Mouse (Mus musculus) intestine, embryonic 14.5 days (tissue): ENCODE data around the gene Ell. TPM values are rescaled to one million over a fixed set of nuclear protein-coding genes. Genes with fewer than 3 reads are reported as not detected.

Experiments used
- ATAC-seq: fragments of 200-750 bp; cut with Nextera tagmentation; replicated peaks from 2 replicates; pipeline ENCODE4 v1.8.0; 2017; ENCODE audit warnings: low read depth, moderate number of reproducible peaks, moderate TSS enrichment, moderate library complexity; ENCODE audit not compliant: low FRiP score, low TSS enrichment
- DNase-seq: peaks from one replicate; pipeline ENCODE4 v3.0.0-alpha.2; 2018; ENCODE audit warnings: low spot score
- H3K27ac ChIP-seq: fragments of 300-500 bp; sonication (generic); 2 replicates; pipeline ENCODE4 v1.5.1; 2014; ENCODE audit warnings: low read depth, mild to moderate bottlenecking, control low read depth
- H3K27me3 ChIP-seq: fragments of 300-500 bp; sonication (generic); replicated peaks from 2 replicates; pipeline ENCODE4 v1.6.1; 2014; ENCODE audit warnings: low read length, control low read depth; ENCODE audit not compliant: control insufficient read depth, insufficient read depth
- H3K36me3 ChIP-seq: fragments of 300-500 bp; sonication (generic); 2 replicates; pipeline ENCODE4 v1.6.1; 2014; ENCODE audit warnings: low read length, control low read depth; ENCODE audit not compliant: control insufficient read depth, insufficient read depth
- H3K4me1 ChIP-seq: fragments of 300-500 bp; sonication (generic); replicated peaks from 2 replicates; pipeline ENCODE4 v1.6.1; 2014; ENCODE audit warnings: low read length, control low read depth, mixed read lengths; ENCODE audit not compliant: control insufficient read depth, insufficient read depth
- H3K4me2 ChIP-seq: fragments of 300-500 bp; sonication (generic); 2 replicates; pipeline ENCODE4 v1.6.1; 2014; ENCODE audit warnings: low read length
- H3K4me3 ChIP-seq: fragments of 300-500 bp; sonication (generic); 2 replicates; pipeline ENCODE4 v1.5.1; 2014; ENCODE audit warnings: low read depth, low read length, control low read depth, mixed read lengths
- H3K9ac ChIP-seq: fragments of 300-500 bp; sonication (generic); 2 replicates; pipeline ENCODE4 v1.6.1; 2014; ENCODE audit warnings: mild to moderate bottlenecking, low read length
- H3K9me3 ChIP-seq: fragments of 300-500 bp; sonication (generic); 2 replicates; pipeline ENCODE4 v1.6.1; 2016; ENCODE audit warnings: low read length, control low read depth; ENCODE audit not compliant: control insufficient read depth
- WGBS: fragments of 180-500 bp; shearing (Covaris S2); extraction: QIAGEN DNeasy Blood & Tissue Kit; methylation state at CpG from one replicate; pipeline ENCODE4 v1.1.7; 2014; 5-methylcytosine and 5-hydroxymethylcytosine counted together
- polyA plus RNA-seq: library from polyadenylated mRNA; unstranded; fragments of >200 nt; fragmentation: Nextera tagmentation; extraction: Ambion mirVana; gene quantifications from 2 replicates; pipeline ENCODE4 v1.2.1, GENCODE M21; 2014

Gene Ell
- polyA plus RNA-seq, 1 experiment from 2014 or later: 16.6 TPM

DNA sequence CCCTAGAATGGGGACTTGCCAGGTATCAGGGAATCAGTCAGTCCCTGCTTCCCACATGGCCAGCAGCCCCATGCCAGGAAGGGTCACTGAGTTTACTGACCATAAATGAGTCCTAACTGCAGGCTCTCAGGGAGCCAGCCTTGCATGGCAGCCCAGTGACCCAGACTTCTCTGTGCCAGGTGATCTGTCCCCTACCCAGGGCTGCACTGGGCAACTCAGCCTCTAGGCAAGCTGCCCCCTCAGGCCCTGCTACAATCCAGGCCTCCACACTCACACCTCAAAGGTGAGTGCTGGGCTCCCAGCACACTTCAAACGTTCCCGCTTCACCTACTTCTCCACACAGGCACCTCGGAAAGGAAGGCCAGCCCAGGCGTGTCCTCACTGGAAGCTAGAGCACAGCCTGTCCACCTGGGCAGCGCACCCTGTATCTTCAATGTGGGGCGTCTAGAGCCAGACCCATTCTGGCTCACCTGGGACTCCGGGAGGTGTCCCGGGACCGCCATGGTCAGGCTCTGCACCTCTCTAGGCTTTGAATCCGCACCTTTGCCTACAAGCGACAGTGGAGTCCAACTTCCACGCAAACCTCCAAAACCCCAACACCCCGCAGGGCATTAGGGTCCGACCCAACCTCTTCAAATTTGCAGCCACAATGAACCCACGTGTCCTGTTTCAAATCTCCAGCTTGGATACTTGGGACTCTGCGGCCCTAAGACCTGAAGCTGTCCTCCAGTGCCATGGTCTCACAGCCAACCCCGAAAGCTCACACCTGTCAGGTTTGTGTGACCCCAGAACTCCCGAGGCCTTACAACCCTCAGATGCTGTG is 67.7 kb downstream of the Ell start:
- H3K4me1 ChIP-seq: peaks cover 29% of the 10 kb centered on the region
- no peaks in the 10 kb centered on the region for H3K9me3 ChIP-seq
- no peak for ATAC-seq
- no peak for DNase-seq
- peak overlapping the region; percentile 98 for H3K4me2 ChIP-seq
- H3K27ac ChIP-seq: no peak overlapping the region
- 63% methylated on average over 18 of the region's 18 CpGs for WGBS
- no peaks in the 10 kb centered on the region for H3K27me3 ChIP-seq
- H3K36me3 ChIP-seq: 0 out of 2 replicates have a peak, but pooled peaks cover 7% of the 10 kb centered on the region
- peak overlapping the region; percentile 78 for H3K4me3 ChIP-seq
- peak overlapping the region; percentile 90 for H3K9ac ChIP-seq

GRCm38 (mm10) chr8:70607603-70607897 is 68.3 kb downstream of the Ell start:
- 0 out of 2 replicates have a peak, but pooled peaks cover 2% of the 10 kb centered on the region for H3K36me3 ChIP-seq
- no peak overlapping the region; the same call in 1 of the 2 replicates for H3K27ac ChIP-seq
- peak overlapping the region; percentile 98 for H3K4me2 ChIP-seq
- WGBS: 23% methylated on average over 6 of the region's 6 CpGs
- ATAC-seq: no peak
- H3K9ac ChIP-seq: peak overlapping the region; percentile 90
- DNase-seq: no peak
- H3K27me3 ChIP-seq: no peaks in the 10 kb centered on the region
- H3K4me1 ChIP-seq: peaks cover 29% of the 10 kb centered on the region
- H3K9me3 ChIP-seq: no peaks in the 10 kb centered on the region
- peak overlapping the region; percentile 78 for H3K4me3 ChIP-seq

- Histone ChIP-seq H3K36me3 (no peaks in the 10 kb centered on the region), H3K4me2 (peak overlapping the region; percentile 98), H3K9ac (peak overlapping the region; percentile 90), H3K4me1 (peaks cover 29% of the 10 kb centered on the region), H3K27me3 (no peaks in the 10 kb centered on the region), H3K27ac (peak overlapping the region; percentile 100), H3K4me3 (peak overlapping the region; percentile 78), H3K9me3 (no peaks in the 10 kb centered on the region)
- DNase-seq (peak; percentile 82), ATAC-seq (no peak)
- 2% methylated on average over 79 of the region's 84 CpGs for WGBS
Observed at GRCm38 (mm10) chr8:70607898-70608748, 68.9 kb downstream of the Ell start.

- Histone ChIP-seq H3K4me2 (peak within 1 kb of the TSS; percentile 98), H3K27me3 (no peaks in the 10 kb centered on the region), H3K9ac (peak within 1 kb of the TSS; percentile 90), H3K4me1 (peaks cover 34% of the 10 kb centered on the region), H3K27ac (peak within 1 kb of the TSS; percentile 100), H3K4me3 (peak within 1 kb of the TSS; percentile 78), H3K36me3 (no peaks in the 10 kb centered on the region), H3K9me3 (no peaks in the 10 kb centered on the region)
- ATAC-seq (peak; percentile 4; the same call in 1 of the 2 replicates), DNase-seq (no peak)
- 6% methylated on average over 26 of the region's 26 CpGs for WGBS
Observed at GRCm38 (mm10) chr8:70608749-70609367, 69.6 kb downstream of the Ell start, which contains the start of gene Ssbp4. Ssbp4 (minus strand) TSS chr8:70608872.

DNA sequence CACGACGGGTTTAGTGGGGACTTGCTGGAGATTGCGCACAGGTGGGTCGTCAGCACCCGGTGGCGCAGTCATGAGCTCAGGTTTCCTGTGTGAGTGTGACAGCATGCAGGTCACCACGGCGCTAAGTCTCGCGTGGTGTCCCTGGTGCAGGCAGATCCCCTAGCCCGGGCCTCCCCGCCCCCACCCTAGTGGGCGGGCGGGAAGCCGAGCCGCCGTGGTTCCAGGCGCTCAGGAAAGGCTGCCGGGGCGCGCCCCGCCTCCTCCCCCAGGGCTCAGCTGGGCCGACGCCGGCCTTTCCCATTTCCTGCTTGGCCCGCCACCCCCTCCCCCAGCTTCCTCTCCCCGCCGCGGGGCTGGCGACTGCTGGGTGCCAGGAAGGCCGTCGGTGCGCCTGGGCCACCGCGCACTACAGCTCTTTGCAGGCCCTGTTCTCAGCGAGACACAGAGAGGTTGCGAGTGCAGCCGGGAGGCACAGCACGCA is 70.2 kb downstream of the Ell start:
- DNase-seq: peak; percentile 91
- peak overlapping the region; percentile 48 for H3K4me3 ChIP-seq
- H3K36me3 ChIP-seq: no peaks in the 10 kb centered on the region
- H3K4me2 ChIP-seq: peak overlapping the region; percentile 98
- peak overlapping the region; percentile 84 for H3K9ac ChIP-seq
- peak; percentile 67 for ATAC-seq
- no peaks in the 10 kb centered on the region for H3K27me3 ChIP-seq
- H3K4me1 ChIP-seq: peaks cover 36% of the 10 kb centered on the region
- peak overlapping the region; percentile 100 for H3K27ac ChIP-seq
- H3K9me3 ChIP-seq: no peaks in the 10 kb centered on the region
- WGBS: 2% methylated on average over 35 of the region's 39 CpGs

DNA sequence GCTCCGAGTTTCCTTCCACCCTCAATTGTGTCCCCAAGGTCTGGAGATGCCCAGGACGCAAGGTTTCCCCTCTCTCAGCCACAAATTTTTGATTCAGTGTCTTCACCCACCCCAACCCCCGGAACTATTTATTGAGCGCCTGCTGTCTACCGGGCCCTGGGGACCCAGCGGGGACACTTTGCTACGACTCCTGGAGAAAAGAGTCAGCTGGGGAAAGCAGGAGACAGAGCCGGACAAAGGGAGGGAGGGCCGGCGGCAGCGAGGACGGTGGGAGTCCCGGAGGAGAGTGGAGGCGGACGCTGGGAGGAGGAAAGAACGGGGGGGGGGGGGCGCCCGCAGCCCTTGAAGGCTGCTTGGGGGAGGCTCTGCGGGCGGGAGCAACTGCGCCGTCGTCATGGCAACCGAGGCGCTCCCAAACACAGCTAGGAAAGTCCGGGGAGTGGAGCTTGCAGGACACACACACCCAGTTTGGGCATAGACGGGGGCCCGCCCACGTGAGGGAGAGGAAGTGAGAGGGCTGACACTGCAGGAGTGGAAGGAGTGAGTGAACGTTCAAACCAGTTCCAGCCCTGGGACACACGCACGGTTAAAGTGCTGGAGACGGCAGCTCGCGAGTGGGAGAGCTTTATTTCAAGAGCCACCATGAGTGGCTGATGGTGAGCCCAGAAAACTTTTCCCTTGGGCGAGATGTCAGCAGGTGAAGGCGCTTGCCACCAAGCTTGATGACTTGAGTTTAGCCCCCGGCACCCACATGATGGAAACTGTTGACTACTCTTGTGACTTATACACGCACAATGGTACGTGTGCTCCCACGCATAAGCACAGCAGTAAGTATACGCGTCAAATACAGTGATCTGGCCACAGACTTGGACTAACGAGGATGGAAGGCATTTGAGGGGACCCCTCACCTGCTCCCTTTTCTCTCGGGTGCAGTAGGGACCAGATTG is 70.9 kb downstream of the Ell start:
- H3K4me2 ChIP-seq: peak overlapping the region; percentile 98
- peak overlapping the region; percentile 100 for H3K27ac ChIP-seq

DNA sequence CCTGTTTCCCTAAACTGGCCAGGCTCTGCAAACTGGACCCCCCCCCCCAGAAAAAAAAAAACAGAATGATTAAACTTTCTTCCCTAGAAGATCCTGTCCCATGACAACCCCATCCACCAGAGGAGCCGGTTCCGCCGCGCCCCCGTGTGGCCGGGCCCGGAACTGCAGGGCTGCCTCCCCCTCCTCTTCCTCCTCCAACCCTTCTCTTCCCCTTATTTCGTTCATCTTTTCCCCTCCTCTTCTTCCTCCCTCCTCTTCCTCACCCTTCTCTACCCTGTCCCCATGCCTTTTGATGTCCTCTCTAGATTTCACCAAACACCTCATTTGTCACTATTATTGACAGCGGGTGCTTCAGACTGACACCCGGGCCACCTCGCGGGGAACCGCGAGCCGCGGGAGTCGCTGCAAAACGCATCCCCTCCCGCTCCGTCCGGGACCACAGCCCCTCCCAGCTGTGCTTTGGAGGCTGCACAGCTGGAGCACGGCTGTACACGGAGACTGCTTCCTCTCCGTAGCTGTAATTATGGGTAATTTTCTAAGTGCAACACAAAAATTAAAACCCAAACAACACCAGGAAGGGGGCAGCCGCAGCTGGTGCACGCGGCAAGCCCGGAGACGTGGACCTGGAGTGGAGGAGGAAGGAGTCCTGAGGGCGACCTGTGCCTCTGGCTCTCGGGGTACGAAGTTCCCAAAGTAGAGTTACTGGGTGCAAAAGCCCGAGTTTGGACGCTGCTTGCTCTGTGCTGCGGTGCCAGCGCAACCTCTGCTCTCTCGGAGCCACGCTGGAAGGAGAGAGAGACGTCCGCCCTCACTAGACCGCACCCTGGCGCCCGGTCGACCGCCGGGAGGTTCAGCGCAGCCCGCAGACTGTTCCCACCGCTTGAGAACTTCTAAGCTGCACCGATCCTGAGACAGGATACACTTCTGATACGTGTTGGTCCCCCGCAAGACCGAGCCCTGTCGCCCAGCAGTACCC is 71.8 kb downstream of the Ell start:
- WGBS: under 1% methylated on average over 54 of the region's 54 CpGs
- no peak; the same call in 1 of the 2 replicates for ATAC-seq
- Histone ChIP-seq H3K4me2 (peak overlapping the region; percentile 98), H3K36me3 (no peaks in the 10 kb centered on the region), H3K27ac (peak overlapping the region; percentile 100), H3K9ac (peak overlapping the region; percentile 55), H3K9me3 (no peaks in the 10 kb centered on the region), H3K4me3 (peak overlapping the region; percentile 48), H3K27me3 (no peaks in the 10 kb centered on the region), H3K4me1 (peaks cover 32% of the 10 kb centered on the region)
- DNase-seq: peak; percentile 94

More for the DNA sequence above, 70.9 kb downstream of the Ell start:
- Histone ChIP-seq H3K9me3 (no peaks in the 10 kb centered on the region), H3K4me1 (peaks cover 36% of the 10 kb centered on the region), H3K36me3 (no peaks in the 10 kb centered on the region), H3K9ac (peak overlapping the region; percentile 84), H3K27me3 (no peaks in the 10 kb centered on the region), H3K4me3 (peak overlapping the region; percentile 48)
- DNase-seq (peak; percentile 92), ATAC-seq (peak; percentile 72)
- WGBS: under 1% methylated on average over 41 of the region's 45 CpGs
